Mouse (Mus musculus) stomach, postnatal 0 days (tissue): Measurements from ENCODE around the gene Rrp36. TPM values are rescaled to one million over a fixed set of nuclear protein-coding genes. Genes with fewer than 3 reads are reported as not detected.

Source experiments
- ATAC-seq: fragments of 200-750 bp; cut with Nextera tagmentation; 2 replicates; pipeline ENCODE4 v1.8.0; 2017; ENCODE audit not compliant: low FRiP score, low TSS enrichment
- DNase-seq: peaks from one replicate; pipeline ENCODE4 v3.0.0-alpha.2; 2016; ENCODE audit warnings: low spot score
- H3K27ac ChIP-seq: fragments of 300-500 bp; sonication (generic); replicated peaks from 2 replicates; pipeline ENCODE4 v1.5.1; 2014; ENCODE audit warnings: mild to moderate bottlenecking, control low read depth
- H3K27me3 ChIP-seq: fragments of 300-500 bp; sonication (generic); 2 replicates; pipeline ENCODE4 v1.6.1; 2014; ENCODE audit warnings: low read length; ENCODE audit not compliant: control insufficient read depth, insufficient read depth
- H3K36me3 ChIP-seq: fragments of 300-500 bp; sonication (generic); 2 replicates; pipeline ENCODE4 v1.6.1; 2014; ENCODE audit warnings: low read length, mixed read lengths; ENCODE audit not compliant: control insufficient read depth, insufficient read depth
- H3K4me1 ChIP-seq: fragments of 300-500 bp; sonication (generic); replicated peaks from 2 replicates; pipeline ENCODE4 v1.6.1; 2014; ENCODE audit warnings: antibody characterized with exemption; ENCODE audit not compliant: control insufficient read depth, insufficient read depth
- H3K4me2 ChIP-seq: fragments of 300-500 bp; sonication (generic); replicated peaks from 2 replicates; pipeline ENCODE4 v1.6.1; 2014; ENCODE audit warnings: low read depth, mild to moderate bottlenecking, control low read depth, moderate library complexity
- H3K4me3 ChIP-seq: fragments of 300-500 bp; sonication (generic); 2 replicates; pipeline ENCODE4 v1.5.1; 2014; ENCODE audit warnings: low read depth, low read length, control low read depth
- H3K9ac ChIP-seq: fragments of 300-500 bp; sonication (generic); 2 replicates; pipeline ENCODE4 v1.6.1; 2014; ENCODE audit warnings: mild to moderate bottlenecking, low read length, control low read depth, mixed read lengths
- H3K9me3 ChIP-seq: fragments of 300-500 bp; sonication (generic); 2 replicates; pipeline ENCODE4 v1.6.1; 2016; ENCODE audit warnings: low read length; ENCODE audit not compliant: control insufficient read depth
- CTCF ChIP-seq: IDR thresholded peaks from 2 replicates; pipeline ENCODE4 v1.5.1; 2016; ENCODE audit warnings: antibody characterized with exemption, low read depth, mild to moderate bottlenecking, moderate library complexity
- EP300 ChIP-seq: optimal IDR thresholded peaks from 2 replicates; pipeline ENCODE3; 2016; ENCODE audit warnings: antibody characterized with exemption
- WGBS: fragments of 180-500 bp; shearing (Covaris S2); extraction: QIAGEN DNeasy Blood & Tissue Kit; methylation state at CpG from one replicate; pipeline ENCODE4 v1.1.7; 2014; 5-methylcytosine and 5-hydroxymethylcytosine counted together
- polyA plus RNA-seq: library from polyadenylated mRNA; unstranded; fragments of >200 nt; fragmentation: Nextera tagmentation; extraction: Ambion mirVana; gene quantifications from 2 replicates; pipeline ENCODE4 v1.2.1, GENCODE M21; 2015

The Rrp36 gene
- polyA plus RNA-seq, 1 experiment from 2014 or later, result 38.1 TPM

GRCm38 (mm10) chr17:46703971-46704886 lies 30.1 kb upstream of the Rrp36 start:
- Histone ChIP-seq H3K4me3 (peak overlapping the region; percentile 82), H3K27me3 (no peaks in the 10 kb centered on the region), H3K4me1 (peaks cover 5% of the 10 kb centered on the region; the same call in 1 of the 2 replicates), H3K27ac (peak overlapping the region; percentile 92), H3K36me3 (no peaks in the 10 kb centered on the region; the same call in 1 of the 2 replicates), H3K4me2 (peak overlapping the region; percentile 80), H3K9me3 (no peaks in the 10 kb centered on the region), H3K9ac (peak overlapping the region; percentile 85)
- WGBS, result 4% methylated on average over 32 of the region's 41 CpGs
- peak; percentile 77 for ATAC-seq
- DNase-seq, result no peak
- no peak for TF ChIP-seq CTCF
- no peak for TF ChIP-seq EP300

GRCm38 (mm10) chr17:46702506-46702905 lies 28.4 kb upstream of the Rrp36 start:
- no peaks in the 10 kb centered on the region; the same call in 1 of the 2 replicates for H3K36me3 ChIP-seq
- TF ChIP-seq CTCF, result no peak
- no peak for TF ChIP-seq EP300

DNA sequence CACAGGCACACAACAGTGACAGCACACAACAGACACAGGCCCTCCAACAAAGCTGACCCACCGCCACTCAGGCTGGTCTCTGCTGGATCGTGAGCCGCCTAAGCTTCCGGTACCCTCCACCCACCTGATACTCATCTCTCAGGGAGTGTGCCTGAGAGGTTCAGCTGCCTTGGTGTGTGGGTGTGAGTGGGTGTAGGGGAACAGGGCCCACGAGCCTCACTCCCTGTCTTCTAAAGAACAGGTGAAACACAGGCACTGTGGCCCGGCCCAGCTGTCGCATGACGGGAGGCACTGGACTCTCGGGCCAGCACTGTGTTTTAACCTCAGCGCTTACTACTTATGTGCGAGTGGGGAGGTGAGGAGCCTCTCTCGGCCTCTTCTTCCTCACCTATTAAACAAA lies 27.9 kb upstream of the Rrp36 start:
- no peaks in the 10 kb centered on the region for H3K9me3 ChIP-seq
- WGBS, result 78% methylated on average over 12 of the region's 12 CpGs
- peaks cover 5% of the 10 kb centered on the region; the same call in 1 of the 2 replicates for H3K4me1 ChIP-seq
- no peak for DNase-seq
- H3K4me3 ChIP-seq, result no peak overlapping the region
- H3K9ac ChIP-seq, result no peak overlapping the region
- no peaks in the 10 kb centered on the region for H3K27me3 ChIP-seq
- TF ChIP-seq CTCF, result no peak
- TF ChIP-seq EP300, result no peak
- no peak overlapping the region for H3K27ac ChIP-seq
- H3K4me2 ChIP-seq, result no peak overlapping the region
- no peaks in the 10 kb centered on the region; the same call in 1 of the 2 replicates for H3K36me3 ChIP-seq
- no peak for ATAC-seq

More at GRCm38 (mm10) chr17:46702506-46702905, 28.4 kb upstream of the Rrp36 start:
- no peak for ATAC-seq
- WGBS, result 84% methylated on average over 5 of the region's 5 CpGs
- H3K9me3 ChIP-seq, result no peaks in the 10 kb centered on the region
- H3K4me1 ChIP-seq, result peaks cover 5% of the 10 kb centered on the region; the same call in 1 of the 2 replicates
- H3K4me2 ChIP-seq, result no peak overlapping the region
- DNase-seq, result no peak
- H3K27me3 ChIP-seq, result no peaks in the 10 kb centered on the region
- no peak overlapping the region for H3K4me3 ChIP-seq
- H3K27ac ChIP-seq, result no peak overlapping the region
- peak overlapping the region; percentile 31; the same call in 1 of the 2 replicates for H3K9ac ChIP-seq

- 73% methylated on average over 12 of the region's 12 CpGs for WGBS
- H3K4me2 ChIP-seq, result no peak overlapping the region
- no peak overlapping the region for H3K4me3 ChIP-seq
- no peaks in the 10 kb centered on the region for H3K9me3 ChIP-seq
- no peaks in the 10 kb centered on the region; the same call in 1 of the 2 replicates for H3K36me3 ChIP-seq
- H3K4me1 ChIP-seq, result peaks cover 5% of the 10 kb centered on the region; the same call in 1 of the 2 replicates
- ATAC-seq, result no peak
- no peak for TF ChIP-seq EP300
- TF ChIP-seq CTCF, result no peak
- no peaks in the 10 kb centered on the region for H3K27me3 ChIP-seq
- 0 out of 2 replicates have a peak overlapping the region, but pooled peaks have one; percentile 18 for H3K9ac ChIP-seq
- H3K27ac ChIP-seq, result 0 out of 2 replicates have a peak overlapping the region, but pooled peaks have one; percentile 18
- no peak for DNase-seq
Measured at GRCm38 (mm10) chr17:46701489-46701888, 27.3 kb upstream of the Rrp36 start.

GRCm38 (mm10) chr17:46699912-46700311 lies 25.8 kb upstream of the Rrp36 start:
- TF ChIP-seq EP300 (no peak), CTCF (no peak)
- 81% methylated on average over 3 of the region's 3 CpGs for WGBS
- H3K9ac ChIP-seq, result no peak overlapping the region
- no peak overlapping the region for H3K4me3 ChIP-seq
- DNase-seq (no peak), ATAC-seq (no peak)
- peaks cover 5% of the 10 kb centered on the region; the same call in 1 of the 2 replicates for H3K4me1 ChIP-seq
- no peaks in the 10 kb centered on the region for H3K9me3 ChIP-seq
- H3K27me3 ChIP-seq, result no peaks in the 10 kb centered on the region
- no peak overlapping the region for H3K4me2 ChIP-seq
- H3K36me3 ChIP-seq, result no peaks in the 10 kb centered on the region; the same call in 1 of the 2 replicates
- no peak overlapping the region for H3K27ac ChIP-seq
